Mouse (Mus musculus) adrenal gland, adult (tissue): ENCODE measurements around the gene Adgrl3.
A peak's percentile ranks its signal among the peaks of the same experiment; 100 is the strongest.
"Not testable (repeated sequence)": the region's sequence is repeated elsewhere in the genome, so short reads cannot be mapped to it uniquely, and the experiment has no call there.

Experiments used
- DNase-seq, 2 experiments: peaks; one replicate each; pipeline ENCODE4 v3.0.0; 2022 to 2023; ENCODE audit warnings: low spot score in 1 of 2; ENCODE audit not compliant: inconsistent age in 2 of 2

Adgrl3 gene

GRCm38 (mm10) chr5:81550211-81550610, 530.3 kb downstream of the Adgrl3 start:
- no peak for DNase-seq

DNA sequence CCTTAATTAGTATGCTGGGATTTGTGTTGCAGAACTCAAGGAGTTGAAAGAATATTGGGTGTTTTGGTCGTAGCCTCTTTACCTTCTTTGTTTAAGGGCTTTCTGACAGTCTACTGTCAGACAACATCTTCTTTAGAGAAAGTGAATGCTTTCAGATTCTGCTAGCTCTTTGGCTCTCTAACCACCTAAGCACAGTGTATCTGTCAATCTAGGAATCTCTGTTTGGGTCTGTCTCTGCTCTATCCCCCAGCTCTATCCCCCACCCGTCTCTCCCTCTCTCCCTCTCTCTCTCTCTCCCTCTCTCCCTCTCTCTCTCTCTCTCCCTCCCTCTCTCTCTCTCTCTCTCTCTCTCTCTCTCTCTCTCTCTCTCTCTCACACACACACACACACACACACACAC, 535.2 kb downstream of the Adgrl3 start:
- DNase-seq: not testable (repeated sequence)

DNA sequence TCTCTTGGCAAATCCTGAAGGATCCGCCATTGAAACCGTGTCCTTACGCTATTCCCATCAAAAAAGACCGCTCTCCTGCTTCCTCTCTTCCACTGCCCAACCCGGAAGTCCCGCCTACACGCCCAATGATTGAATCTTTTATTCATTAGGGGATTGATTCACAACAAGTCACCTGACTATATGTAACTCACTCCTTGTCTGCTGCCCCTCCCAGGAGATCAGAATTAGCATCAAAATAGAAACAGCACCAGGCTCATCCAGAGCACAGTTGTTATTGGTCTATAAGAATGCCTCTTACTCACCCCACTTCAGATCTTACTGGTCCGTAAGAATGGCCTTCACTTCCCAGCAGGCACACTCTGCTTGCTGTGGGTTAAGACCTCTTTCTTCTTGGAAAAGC, 536.1 kb downstream of the Adgrl3 start:
- no peak for DNase-seq

- DNase-seq: no peak
Observed at GRCm38 (mm10) chr5:81558965-81559364, 539.0 kb downstream of the Adgrl3 start.

DNA sequence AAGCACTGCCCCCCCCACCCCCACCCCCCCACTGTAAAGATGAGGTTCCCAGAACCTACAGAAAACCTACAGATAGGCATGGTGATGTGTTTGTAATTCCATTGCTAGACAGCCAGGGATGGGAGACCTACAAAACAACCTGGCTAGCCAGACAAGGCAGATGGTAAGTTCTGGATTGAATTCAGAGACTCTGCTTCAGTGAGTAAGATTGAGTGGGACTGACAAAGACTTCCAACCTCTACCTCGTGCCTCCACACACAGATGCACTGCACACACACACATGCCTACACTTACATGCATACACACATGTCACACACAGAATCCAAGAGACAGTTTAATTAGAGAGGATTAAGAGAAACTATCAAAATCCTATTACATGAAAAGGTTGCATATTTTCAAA, 544.4 kb downstream of the Adgrl3 start:
- DNase-seq: no peak

DNA sequence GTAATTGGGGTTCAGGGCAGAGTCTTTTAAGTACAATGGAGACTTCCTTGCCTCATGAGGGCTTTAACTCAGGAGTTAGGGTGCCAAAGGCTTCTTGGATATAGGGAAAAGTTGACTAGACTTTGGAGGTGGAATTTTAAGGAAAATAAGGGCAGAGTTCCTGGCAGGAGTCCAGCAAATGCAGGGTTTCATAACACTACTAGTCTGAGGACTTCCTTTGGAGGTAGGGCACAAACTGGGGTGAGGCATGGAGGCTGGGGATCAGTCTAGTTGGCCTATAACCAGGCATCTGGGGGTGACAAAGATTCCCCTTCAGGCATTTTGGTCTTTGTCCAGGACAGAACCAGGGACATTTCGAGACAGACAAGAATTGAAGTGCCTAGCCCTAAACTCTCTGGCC, 546.6 kb downstream of the Adgrl3 start:
- DNase-seq: peak in 1 of 2 experiments; percentile 39

- DNase-seq: peak in 1 of 2 experiments; percentile 41
Observed at GRCm38 (mm10) chr5:81568743-81569142, 548.8 kb downstream of the Adgrl3 start.

DNA sequence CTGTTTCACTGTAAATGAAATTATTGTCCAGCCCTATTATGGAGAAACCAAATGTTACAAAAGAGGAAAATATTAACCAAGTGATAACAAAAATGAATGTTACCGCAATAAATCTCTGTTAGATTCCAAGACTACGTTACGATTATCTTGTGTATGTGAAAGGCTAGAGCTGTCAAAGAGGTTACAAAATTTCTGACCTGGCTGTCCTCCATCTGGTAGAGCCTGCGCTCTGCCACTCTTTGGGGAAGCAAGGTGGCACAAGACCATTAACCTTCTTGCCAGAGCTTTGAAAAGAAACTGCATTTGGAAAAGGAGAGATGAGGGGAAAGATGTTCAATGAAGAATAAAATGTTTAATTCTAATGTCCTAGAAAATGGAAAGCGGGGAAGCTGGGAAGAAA, 562.9 kb downstream of the Adgrl3 start:
- DNase-seq: peak in 1 of 2 experiments; percentile 48

DNA sequence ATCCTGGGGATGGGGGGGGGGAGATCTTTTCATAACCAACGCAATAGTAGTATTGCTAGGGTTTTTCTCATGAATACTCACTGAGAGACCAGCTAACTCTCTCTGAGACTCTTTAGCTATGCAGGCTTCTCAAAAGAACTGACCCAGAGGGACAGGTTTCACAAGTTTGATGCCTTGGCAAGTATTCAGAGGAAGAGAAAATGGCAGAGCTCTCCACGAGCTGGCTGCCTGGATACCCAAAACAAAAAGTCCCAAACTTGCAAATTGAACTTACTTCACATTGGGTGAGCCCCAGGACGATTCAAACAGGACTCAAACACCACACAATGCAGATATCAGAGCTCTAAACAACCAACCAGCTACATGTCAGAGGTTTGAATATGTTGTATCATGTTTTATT, 563.5 kb downstream of the Adgrl3 start:
- peak in 1 of 2 experiments; percentile 25 for DNase-seq

- DNase-seq: no peak
Observed at GRCm38 (mm10) chr5:81584945-81585344, 565.0 kb downstream of the Adgrl3 start.

- no peak for DNase-seq
Observed at GRCm38 (mm10) chr5:81590005-81590694, 570.2 kb downstream of the Adgrl3 start.

DNA sequence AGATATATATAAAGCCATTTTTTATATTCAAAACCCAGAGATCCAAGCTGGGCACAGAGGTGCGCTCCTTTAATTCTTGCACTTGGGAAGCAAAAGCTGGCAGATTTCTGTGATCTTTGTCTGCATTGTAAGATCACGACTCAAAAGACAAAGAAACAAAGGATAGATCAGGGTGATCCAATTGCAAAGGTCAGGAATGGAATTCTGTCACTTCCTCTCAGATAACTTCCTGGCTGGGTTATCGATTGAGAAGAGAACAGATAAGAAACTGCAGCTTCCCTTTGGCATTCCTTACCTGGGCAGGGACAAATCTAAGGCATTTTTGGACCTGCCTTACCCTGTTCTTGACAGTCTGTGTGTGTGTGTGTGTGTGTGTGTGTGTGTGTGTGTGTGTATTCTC, 571.5 kb downstream of the Adgrl3 start:
- no peak for DNase-seq

DNA sequence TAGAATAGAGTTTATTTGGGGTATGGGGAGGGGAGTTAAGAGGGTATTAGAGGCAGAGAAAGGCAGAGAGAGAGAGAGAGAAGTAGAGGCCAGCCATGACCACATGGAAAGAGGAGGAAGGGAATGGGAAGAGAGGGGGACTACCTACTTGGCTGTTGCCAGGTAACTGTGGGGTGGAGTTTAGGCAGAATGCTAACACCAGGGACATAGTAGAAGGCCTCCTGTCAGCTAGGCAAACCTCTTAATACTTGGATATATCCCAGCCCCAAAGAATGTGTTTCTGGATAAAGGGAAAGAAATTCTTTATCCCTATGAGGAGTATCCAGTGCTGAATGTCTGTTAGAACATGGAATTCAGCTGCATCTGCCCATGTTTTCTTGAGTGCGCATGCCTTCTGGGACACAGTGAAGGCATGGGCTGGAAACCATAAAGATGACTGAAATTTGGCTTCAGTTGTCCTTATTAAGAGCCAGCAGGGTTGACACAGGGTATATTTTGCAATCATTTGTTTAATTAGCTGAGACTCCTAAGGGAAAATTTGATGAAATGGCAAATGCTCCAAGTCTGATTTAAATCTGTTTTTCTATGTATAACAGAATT, 573.6 kb downstream of the Adgrl3 start:
- no peak for DNase-seq

- no peak for DNase-seq
Observed at GRCm38 (mm10) chr5:81598041-81598440, 578.1 kb downstream of the Adgrl3 start.

GRCm38 (mm10) chr5:81602889-81603288, 583.0 kb downstream of the Adgrl3 start:
- DNase-seq: no peak

- no peak for DNase-seq
Observed at GRCm38 (mm10) chr5:81605646-81606045, 585.7 kb downstream of the Adgrl3 start.

DNA sequence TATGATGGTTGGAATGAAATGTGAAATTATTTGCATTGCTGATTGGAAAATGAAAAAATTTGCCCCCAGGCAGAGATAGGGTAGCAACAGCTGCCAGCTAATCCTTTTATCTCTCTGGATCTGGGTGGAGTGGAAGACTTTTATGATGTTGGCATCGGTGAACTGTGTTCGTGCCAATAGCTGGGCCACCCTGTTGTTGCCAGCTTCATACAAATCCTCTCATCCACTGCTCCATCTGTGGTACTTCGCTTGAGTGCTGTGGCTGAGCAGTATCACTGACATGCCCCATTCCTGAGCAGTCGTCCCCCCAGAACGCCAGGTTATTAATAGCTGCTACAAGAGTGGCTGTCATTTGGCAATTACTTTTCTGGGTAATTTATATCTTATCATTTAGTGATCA, 590.3 kb downstream of the Adgrl3 start:
- peak; percentile 4 to 43 for DNase-seq

GRCm38 (mm10) chr5:81614674-81615073, 594.7 kb downstream of the Adgrl3 start:
- DNase-seq: peak in 1 of 2 experiments; percentile 3

- DNase-seq: no peak
Observed at GRCm38 (mm10) chr5:81621106-81621505, 601.2 kb downstream of the Adgrl3 start.

GRCm38 (mm10) chr5:81621715-81622114, 601.8 kb downstream of the Adgrl3 start:
- no peak for DNase-seq

- no peak for DNase-seq
Observed at GRCm38 (mm10) chr5:81623846-81624245, 603.9 kb downstream of the Adgrl3 start.

- DNase-seq: no peak
Observed at GRCm38 (mm10) chr5:81636169-81636568, 616.2 kb downstream of the Adgrl3 start.

DNA sequence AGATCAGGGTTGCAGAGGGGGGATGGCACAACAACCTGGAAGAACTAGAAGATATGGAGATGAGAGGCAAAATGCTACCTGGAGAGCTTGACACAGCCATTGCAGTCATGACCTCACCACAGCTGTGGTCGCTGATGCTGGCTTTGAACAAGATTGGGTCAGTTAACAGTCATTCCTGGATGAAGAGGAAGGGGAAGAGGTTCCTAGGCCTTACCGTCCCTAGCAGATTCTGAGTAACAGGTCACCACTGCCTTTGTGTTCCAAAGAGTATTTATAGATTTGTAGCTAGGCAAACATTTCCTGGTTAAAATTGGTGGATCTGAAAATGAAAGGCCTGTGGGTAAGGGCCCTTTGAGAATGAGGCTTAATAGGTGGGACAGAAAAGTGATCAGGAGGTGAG, 618.5 kb downstream of the Adgrl3 start:
- no peak for DNase-seq
